Mouse (Mus musculus) heart, adult 2 months (tissue): ENCODE results near the gene Cgrrf1. TPM values are rescaled to one million over a fixed set of nuclear protein-coding genes. Genes with fewer than 3 reads are reported as not detected.
A peak's percentile ranks its signal among the peaks of the same experiment; 100 is the strongest.

Experiments
- DNase-seq, 2 experiments: peaks; one replicate each; pipeline ENCODE4 v3.0.0; 2021
- H3K27ac ChIP-seq: fragments of 200-600 bp; 2 replicates; pipeline ENCODE4 v1.8.1; 2022
- H3K27me3 ChIP-seq: fragments of 200-500 bp; 2 replicates; pipeline ENCODE4 v1.6.1; 2012; ENCODE audit warnings: mild to moderate bottlenecking, low read length, inconsistent platforms, mixed read lengths; ENCODE audit not compliant: control insufficient read depth, insufficient read depth
- H3K36me3 ChIP-seq: fragments of 200-500 bp; 2 replicates; pipeline ENCODE4 v1.6.1; 2012; ENCODE audit warnings: low read length, inconsistent platforms; ENCODE audit not compliant: control insufficient read depth, insufficient read depth
- H3K4me1 ChIP-seq: fragments of 200-500 bp; 2 replicates; pipeline ENCODE4 v1.6.1; 2011; ENCODE audit warnings: low read length; ENCODE audit not compliant: control insufficient read depth, insufficient read depth
- H3K4me3 ChIP-seq: fragments of 200-600 bp; 2 replicates; pipeline ENCODE4 v1.8.1; 2022
- H3K79me2 ChIP-seq: fragments of 200-500 bp; replicated peaks from 2 replicates; pipeline ENCODE4 v1.6.1; 2012; ENCODE audit warnings: mild to moderate bottlenecking, inconsistent platforms, low read length, moderate library complexity, mixed read lengths; ENCODE audit not compliant: control insufficient read depth, insufficient read depth
- H3K9ac ChIP-seq: fragments of 200-500 bp; 2 replicates; pipeline ENCODE4 v1.6.1; 2012; ENCODE audit warnings: low read depth, mild to moderate bottlenecking, control low read depth, inconsistent platforms, low read length, mixed read lengths
- CTCF ChIP-seq: fragments of 200-600 bp; IDR thresholded peaks from 2 replicates; pipeline ENCODE4 v1.8.1; 2022; ENCODE audit warnings: antibody characterized with exemption, mild to moderate bottlenecking, moderate library complexity
- EP300 ChIP-seq: fragments of 200-500 bp; IDR thresholded peaks from 2 replicates; pipeline ENCODE4 v1.6.1; 2011; ENCODE audit warnings: low read depth, low read length, control low read depth; ENCODE audit not compliant: insufficient read depth
- POLR2A ChIP-seq: fragments of 200-500 bp; IDR thresholded peaks from 2 replicates; pipeline ENCODE4 v1.6.1; 2011; ENCODE audit warnings: mild to moderate bottlenecking, low read depth, low read length, control low read depth; ENCODE audit not compliant: insufficient read depth
- WGBS: fragments of 180-500 bp; shearing (Covaris S2); methylation state at CpG from one replicate; pipeline ENCODE4 v1.1.7; 2018; 5-methylcytosine and 5-hydroxymethylcytosine counted together
- intact Hi-C: fragments of 180-260 bp; cut with DNase I; formaldehyde crosslinking; loops from one replicate; pipeline ENCODE4 v1.15.1; 2025
- polyA plus RNA-seq: library from polyadenylated mRNA; depleted of rRNA; stranded (reverse); fragments of >200 nt; gene quantifications from 2 replicates; pipeline ENCODE4 v1.2.3, GENCODE M21; 2012
- total RNA-seq, 2 experiments: library from RNA; stranded (reverse); gene quantifications; 2 replicates each; pipeline ENCODE4 v1.2.3; 2021

Gene Cgrrf1
- total and polyA plus RNA-seq, 3 experiments: 20.6 to 38.5 (median 33.5) TPM

- H3K4me1 ChIP-seq: peaks cover 2% of the 10 kb centered on the region
- H3K27me3 ChIP-seq: no peaks in the 10 kb centered on the region
- TF ChIP-seq EP300: no peak
- TF ChIP-seq POLR2A: 0 out of 2 replicates have a peak, but pooled peaks have one; percentile 4
- no peak for TF ChIP-seq CTCF
- H3K9ac ChIP-seq: peak overlapping the region; percentile 74
- no peaks in the 10 kb centered on the region; the same call in 1 of the 2 replicates for H3K79me2 ChIP-seq
- no peak for DNase-seq
- peak overlapping the region; percentile 98 for H3K27ac ChIP-seq
- intact Hi-C loops: loop anchor here (1.0 to 5.0 kb wide), 8 partner anchors 42 to 379 kb away; partner anchors contain the start of gene Gch1
- H3K4me3 ChIP-seq: peak overlapping the region; percentile 83
- peaks cover 5% of the 10 kb centered on the region; the same call in 1 of the 2 replicates for H3K36me3 ChIP-seq
- 16% methylated on average over 40 of the region's 40 CpGs for WGBS
Measured at GRCm38 (mm10) chr14:46881581-46882430, 49.9 kb downstream of the Cgrrf1 start.

GRCm38 (mm10) chr14:46882431-46883067, 50.6 kb downstream of the Cgrrf1 start, which contains the start of gene Samd4:
TSS of gene Samd4 (plus strand) at chr14:46882854.
- H3K79me2 ChIP-seq: no peaks in the 10 kb centered on the region; the same call in 1 of the 2 replicates
- H3K4me1 ChIP-seq: peaks cover 2% of the 10 kb centered on the region
- no peaks in the 10 kb centered on the region for H3K27me3 ChIP-seq
- H3K4me3 ChIP-seq: peak within 1 kb of the TSS; percentile 83
- peak within 1 kb of the TSS; percentile 98 for H3K27ac ChIP-seq
- WGBS: under 1% methylated on average over 54 of the region's 54 CpGs
- peak; percentile 39; the same call in 1 of the 2 replicates for TF ChIP-seq EP300
- peak; percentile 70 for TF ChIP-seq CTCF
- peak; percentile 65 for TF ChIP-seq POLR2A
- H3K9ac ChIP-seq: peak within 1 kb of the TSS; percentile 98
- H3K36me3 ChIP-seq: peaks cover 11% of the 10 kb centered on the region; the same call in 1 of the 2 replicates
- intact Hi-C loops: loop anchor here (1.0 to 5.0 kb wide), 5 partner anchors 42 to 306 kb away; partner anchors contain the start of gene Gch1
- DNase-seq: peak; percentile 90 to 91

- Histone ChIP-seq H3K79me2 (no peaks in the 10 kb centered on the region; the same call in 1 of the 2 replicates), H3K36me3 (peaks cover 11% of the 10 kb centered on the region; the same call in 1 of the 2 replicates), H3K4me3 (peak overlapping the region; percentile 83), H3K27ac (peak overlapping the region; percentile 98), H3K4me1 (peaks cover 2% of the 10 kb centered on the region), H3K27me3 (no peaks in the 10 kb centered on the region), H3K9ac (peak overlapping the region; percentile 98)
- peak; percentile 32 for TF ChIP-seq CTCF
- TF ChIP-seq POLR2A: peak; percentile 20; the same call in 1 of the 2 replicates
- no peak for TF ChIP-seq EP300
- intact Hi-C loops: loop anchor here (2.0 to 5.0 kb wide), 3 partner anchors 62 to 306 kb away; partner anchors contain the start of gene Gch1
- peak; percentile 76 to 78 for DNase-seq
- WGBS: under 1% methylated on average over 65 of the region's 70 CpGs
Measured at GRCm38 (mm10) chr14:46883068-46883870, 51.3 kb downstream of the Cgrrf1 start.

- H3K4me1 ChIP-seq: peaks cover 2% of the 10 kb centered on the region
- H3K79me2 ChIP-seq: no peaks in the 10 kb centered on the region; the same call in 1 of the 2 replicates
- no peaks in the 10 kb centered on the region for H3K27me3 ChIP-seq
- H3K9ac ChIP-seq: peak overlapping the region; percentile 98
- peaks cover 14% of the 10 kb centered on the region for H3K36me3 ChIP-seq
- intact Hi-C loops: loop anchor here (1.0 to 5.0 kb wide), 4 partner anchors 63 to 305 kb away; partner anchors contain the start of gene Gch1
- DNase-seq: peak; percentile 64 to 75
- TF ChIP-seq EP300 (no peak), POLR2A (no peak), CTCF (no peak)
- peak overlapping the region; percentile 66 for H3K4me3 ChIP-seq
- WGBS: under 1% methylated on average over 29 of the region's 29 CpGs
- H3K27ac ChIP-seq: peak overlapping the region; percentile 73
Measured at GRCm38 (mm10) chr14:46883871-46884441, 52.0 kb downstream of the Cgrrf1 start.
